Comparison of ENCODE assay signal across 9 mouse cellular contexts in the genomic region with DNA sequence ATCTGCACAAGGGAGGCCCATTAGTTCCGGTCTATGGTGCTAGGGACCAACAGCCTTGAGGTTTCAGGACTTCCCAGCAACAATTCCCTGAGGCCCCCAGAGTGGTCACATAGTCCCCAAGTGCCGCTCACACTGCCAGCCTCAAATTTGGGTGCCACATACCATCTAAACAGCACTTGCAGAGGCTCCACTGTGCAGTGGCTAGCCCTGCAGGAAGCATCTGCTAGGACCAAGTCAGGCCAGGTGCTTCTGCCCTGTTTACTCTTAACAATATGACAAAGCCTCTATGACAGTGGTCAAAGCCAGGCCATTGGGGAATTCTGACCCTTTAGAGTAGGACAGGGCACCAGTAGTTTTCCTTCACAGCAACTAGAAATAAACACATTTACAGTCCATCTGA.
"Had no signal": no experiment of that assay in that cellular context is flagged by ENCODE, and none has a peak within 500 bp of the region (broad histone marks: within the 10 kb centered on the region; RNA-seq: fewer than 3 reads in every experiment).

No protein-coding gene starts in this region.

- H3K4me2 ChIP-seq: limb, embryonic 15.5 days; liver, embryonic 12.5 days; midbrain, embryonic 13.5 days; stomach, embryonic 15.5 days had no signal

- H3K36me3 ChIP-seq: limb, embryonic 15.5 days; liver, embryonic 12.5 days; midbrain, embryonic 13.5 days; stomach, embryonic 15.5 days had no signal

- DNase-seq: lung, adult 18-20 months; right cerebral cortex, postnatal 14 days; thymus, adult 2 months; thymus, postnatal 36 days had no signal

- H3K27ac ChIP-seq: limb, embryonic 15.5 days; midbrain, embryonic 13.5 days; stomach, embryonic 15.5 days had no signal

- ATAC-seq: intestine, embryonic 16.5 days; liver, embryonic 12.5 days had no signal

- H3K4me1 ChIP-seq: stomach, embryonic 15.5 days had no signal

- H3K4me3 ChIP-seq: limb, embryonic 15.5 days; liver, embryonic 12.5 days; midbrain, embryonic 13.5 days; stomach, embryonic 15.5 days had no signal

- H3K27me3 ChIP-seq: limb, embryonic 15.5 days; liver, embryonic 12.5 days; midbrain, embryonic 13.5 days; stomach, embryonic 15.5 days had no signal

- H3K9me3 ChIP-seq: limb, embryonic 15.5 days; liver, embryonic 12.5 days; midbrain, embryonic 13.5 days; stomach, embryonic 15.5 days had no signal

- H3K9ac ChIP-seq: limb, embryonic 15.5 days; liver, embryonic 12.5 days; midbrain, embryonic 13.5 days; stomach, embryonic 15.5 days had no signal
